Mouse (Mus musculus): ENCODE results near the gene 5730409E04Rik. TPM values are rescaled to one million over a fixed set of nuclear protein-coding genes. Genes with fewer than 3 reads are reported as not detected.

5730409E04Rik gene
- polyA plus RNA-seq, 2 experiments: 0.27 to 0.38 TPM

DNA sequence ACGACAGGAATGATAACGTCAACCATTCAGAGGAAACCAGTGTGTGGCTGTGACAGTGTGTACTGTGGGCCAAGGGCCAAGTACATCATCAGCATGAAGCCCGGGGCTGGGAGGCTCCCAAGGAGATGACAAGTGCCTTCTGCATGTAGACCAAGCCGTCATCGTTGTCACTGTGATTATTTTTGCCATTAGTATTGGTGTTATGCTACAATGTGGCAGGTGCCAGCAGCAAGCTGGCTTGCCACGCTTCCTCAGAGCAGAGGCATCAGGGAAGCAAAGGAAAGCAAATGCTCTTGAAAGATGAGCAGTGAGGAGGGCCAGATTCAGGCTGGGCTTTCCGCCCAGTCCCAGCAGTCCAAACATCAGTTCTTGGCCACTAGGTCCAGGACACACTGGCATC is 51.6 kb downstream of the 5730409E04Rik start:
- no peak for DNase-seq (ENCODE audit: low read depth in 3 of 3, low spot score in 3 of 3)
- 49% methylated on average over 7 of the region's 7 CpGs for WGBS (ENCODE audit: insufficient replicate concordance)
- Histone ChIP-seq H3K27ac (no peak overlapping the region), H3K36me3 (replicated peaks; ENCODE audit: control insufficient read depth, insufficient read depth, low read depth) (no peaks in the 10 kb centered on the region), H3K27me3 (ENCODE audit: control insufficient read depth, insufficient read depth, low read length) (no peaks in the 10 kb centered on the region), H3K9ac (replicated peaks) (no peak overlapping the region), H3K9me3 (ENCODE audit: control insufficient read depth, low read length) (no peaks in the 10 kb centered on the region), H3K4me1 (replicated peaks; ENCODE audit: control insufficient read depth in 2 of 2, insufficient read depth in 2 of 2, low read length in 1 of 2) (no peaks in the 10 kb centered on the region), H3K4me2 (ENCODE audit: low read depth) (no peak overlapping the region), H3K4me3 (ENCODE audit: insufficient read depth in 1 of 2, low read depth in 2 of 2, low read length in 2 of 2) (no peak overlapping the region)
- TF ChIP-seq CTCF (IDR thresholded peaks at IDR 0.05; ENCODE audit: low read depth) (no peak), EP300 (IDR thresholded peaks at IDR 0.05; ENCODE audit: low read depth) (no peak)
- ATAC-seq (ENCODE audit: insufficient read depth): no peak

Small RNA genes lying within 50 kb of the gene (microRNA-seq; reads per million reads assigned to microRNA genes)
- 1.7 reads per million for gene Mir7119

Other genes with a start within 250 kb of the 5730409E04Rik start
- gene Ago3, start 180.3 kb upstream of the 5730409E04Rik start, polyA plus RNA-seq (2012; rRNA removed): 0.88 and 1.1 TPM in 2 replicates
- gene Ago3, start 180.3 kb upstream of the 5730409E04Rik start, polyA plus RNA-seq (2014; fragmentation: Nextera tagmentation; extraction: Ambion mirVana): 4.0 and 4.3 TPM in 2 replicates
- gene Ago1, start 141.2 kb upstream of the 5730409E04Rik start, polyA plus RNA-seq (2012; rRNA removed): 3.0 and 3.5 TPM in 2 replicates
- 1.4 and 1.6 TPM in 2 replicates for gene Ago1, start 141.2 kb upstream of the 5730409E04Rik start, polyA plus RNA-seq (2014; fragmentation: Nextera tagmentation; extraction: Ambion mirVana)
- gene Ago4, start 76.3 kb upstream of the 5730409E04Rik start, polyA plus RNA-seq (2012; rRNA removed): 0.12 and 0.20 TPM in 2 replicates
- 0.17 and 0.21 TPM in 2 replicates for gene Ago4, start 76.3 kb upstream of the 5730409E04Rik start, polyA plus RNA-seq (2014; fragmentation: Nextera tagmentation; extraction: Ambion mirVana)
- 10.2 and 25.4 TPM in 2 replicates for gene Clspn, start 52.9 kb upstream of the 5730409E04Rik start, polyA plus RNA-seq (2012; rRNA removed)
- 38.5 and 47.7 TPM in 2 replicates for gene Clspn, start 52.9 kb upstream of the 5730409E04Rik start, polyA plus RNA-seq (2014; fragmentation: Nextera tagmentation; extraction: Ambion mirVana)
- 124 and 129 TPM in 2 replicates for gene Psmb2, start 67.8 kb downstream of the 5730409E04Rik start, polyA plus RNA-seq (2012; rRNA removed)
- gene Psmb2, start 67.8 kb downstream of the 5730409E04Rik start, polyA plus RNA-seq (2014; fragmentation: Nextera tagmentation; extraction: Ambion mirVana): 286 and 298 TPM in 2 replicates
- not detected in 2 replicates for gene Tfap2e, start 126.4 kb downstream of the 5730409E04Rik start, polyA plus RNA-seq (2012; rRNA removed)
- not detected in 2 replicates for gene Tfap2e, start 126.4 kb downstream of the 5730409E04Rik start, polyA plus RNA-seq (2014; fragmentation: Nextera tagmentation; extraction: Ambion mirVana)
- gene Ncdn, start 143.6 kb downstream of the 5730409E04Rik start, polyA plus RNA-seq (2012; rRNA removed): 5.5 and 5.7 TPM in 2 replicates
- 5.1 and 5.9 TPM in 2 replicates for gene Ncdn, start 143.6 kb downstream of the 5730409E04Rik start, polyA plus RNA-seq (2014; fragmentation: Nextera tagmentation; extraction: Ambion mirVana)
- 4.7 and 5.9 TPM in 2 replicates for gene AU040320, start 143.7 kb downstream of the 5730409E04Rik start, polyA plus RNA-seq (2012; rRNA removed)
- 6.0 and 7.5 TPM in 2 replicates for gene AU040320, start 143.7 kb downstream of the 5730409E04Rik start, polyA plus RNA-seq (2014; fragmentation: Nextera tagmentation; extraction: Ambion mirVana)

Measured in liver, embryonic 14.5 days (tissue).